In genomic region chr4:150078646-150079045, GRCm38 (mm10) we compare ENCODE assay signal across 26 mouse cellular contexts. TPM values are rescaled to one million over a fixed set of nuclear protein-coding genes. Genes with fewer than 3 reads are reported as not detected.
"Had no signal": no experiment of that assay in that cellular context is flagged by ENCODE, and none has a peak within 500 bp of the region (broad histone marks: within the 10 kb centered on the region; RNA-seq: fewer than 3 reads in every experiment).

No protein-coding gene starts in this region.

- H3K4me1 ChIP-seq: hindbrain, embryonic 13.5 days; hindbrain, embryonic 15.5 days had no signal

- H3K36me3 ChIP-seq: heart, embryonic 13.5 days; heart, embryonic 15.5 days; hindbrain, embryonic 13.5 days; hindbrain, embryonic 15.5 days; kidney, embryonic 15.5 days; limb, embryonic 10.5 days; limb, embryonic 12.5 days had no signal

- H3K4me3 ChIP-seq: heart, adult 2 months; heart, embryonic 13.5 days; heart, embryonic 15.5 days; hindbrain, embryonic 13.5 days; hindbrain, embryonic 15.5 days; kidney, embryonic 15.5 days; left cerebral cortex, adult 2 months; limb, embryonic 10.5 days; limb, embryonic 12.5 days had no signal

- ATAC-seq: hindbrain, postnatal 0 days; intestine, embryonic 16.5 days had no signal

- H3K9ac ChIP-seq: heart, embryonic 13.5 days; heart, embryonic 15.5 days; hindbrain, embryonic 13.5 days; hindbrain, embryonic 15.5 days; kidney, embryonic 15.5 days; limb, embryonic 12.5 days had no signal

- H3K4me2 ChIP-seq: heart, embryonic 11.5 days; heart, embryonic 13.5 days; heart, embryonic 15.5 days; hindbrain, embryonic 13.5 days; hindbrain, embryonic 15.5 days; kidney, embryonic 15.5 days; limb, embryonic 12.5 days had no signal

- H3K9me3 ChIP-seq: heart, embryonic 13.5 days; heart, embryonic 15.5 days; hindbrain, embryonic 13.5 days; hindbrain, embryonic 15.5 days; kidney, embryonic 15.5 days; limb, embryonic 10.5 days; limb, embryonic 12.5 days had no signal

- DNase-seq: gastrocnemius, postnatal 14 days; gastrocnemius, postnatal 36 days; heart, adult 11 months; heart, postnatal 14 days; heart, postnatal 36 days; kidney, adult 11 months; kidney, adult 2 months; kidney, adult 9 months; kidney, postnatal 14 days; kidney, postnatal 36 days had no signal

- H3K27ac ChIP-seq: heart, adult 2 months; hindbrain, embryonic 13.5 days; hindbrain, embryonic 15.5 days; hindbrain, postnatal 0 days; kidney, embryonic 15.5 days; kidney, postnatal 0 days; left cerebral cortex, adult 2 months; limb, embryonic 10.5 days; limb, embryonic 12.5 days had no signal

- H3K27me3 ChIP-seq: heart, embryonic 13.5 days; heart, embryonic 15.5 days; hindbrain, embryonic 13.5 days; hindbrain, embryonic 15.5 days; kidney, embryonic 15.5 days; limb, embryonic 12.5 days had no signal

RNA-seq across cellular contexts. Expression of gene Slc2a5, which starts 40.4 kb away (rescaled TPM):
- total RNA-seq: gastrocnemius, adult 18-20 months; gastrocnemius, adult 8-10 months; hematopoietic stem cell, adult 5-6 weeks had no signal
